Comparison of ENCODE assay signal across 18 mouse cellular contexts in genomic region chr14:121516881-121517280, GRCm38 (mm10). TPM values are rescaled to one million over a fixed set of nuclear protein-coding genes. Genes with fewer than 3 reads are reported as not detected.
"Had no signal": no experiment of that assay in that cellular context is flagged by ENCODE, and none has a peak within 500 bp of the region (broad histone marks: within the 10 kb centered on the region; RNA-seq: fewer than 3 reads in every experiment).

No protein-coding gene starts in this region.

- H3K9me3 ChIP-seq: neural tube, embryonic 15.5 days; stomach, embryonic 15.5 days had no signal

- DNase-seq: retina, postnatal 1 day; right cerebral cortex, adult 18-20 months; right cerebral cortex, postnatal 14 days; right cerebral cortex, postnatal 25 days; right cerebral cortex, postnatal 4 days; spleen, adult 18-20 months; thymus, adult 18-20 months; thymus, adult 2 months; thymus, postnatal 14 days; thymus, postnatal 25 days; thymus, postnatal 36 days; thymus, postnatal 4 days had no signal

- H3K27ac ChIP-seq: neural tube, embryonic 15.5 days; stomach, embryonic 15.5 days; stomach, postnatal 0 days had no signal

- H3K4me2 ChIP-seq: neural tube, embryonic 15.5 days; stomach, embryonic 15.5 days had no signal

- H3K4me3 ChIP-seq: neural tube, embryonic 15.5 days; stomach, embryonic 15.5 days had no signal

- H3K36me3 ChIP-seq: neural tube, embryonic 15.5 days; stomach, embryonic 15.5 days had no signal

- H3K27me3 ChIP-seq: neural tube, embryonic 15.5 days; stomach, embryonic 15.5 days had no signal

- H3K9ac ChIP-seq: neural tube, embryonic 15.5 days; stomach, embryonic 15.5 days had no signal

RNA-seq across cellular contexts. Expression of gene Slc15a1, which starts 11.8 kb away (rescaled TPM):
- polyA plus RNA-seq: neural tube, embryonic 14.5 days; neural tube, embryonic 15.5 days; spleen, adult 2 months; stomach, embryonic 14.5 days had no signal
